ENCODE assay signal across 16 mouse cellular contexts in the genomic region with DNA sequence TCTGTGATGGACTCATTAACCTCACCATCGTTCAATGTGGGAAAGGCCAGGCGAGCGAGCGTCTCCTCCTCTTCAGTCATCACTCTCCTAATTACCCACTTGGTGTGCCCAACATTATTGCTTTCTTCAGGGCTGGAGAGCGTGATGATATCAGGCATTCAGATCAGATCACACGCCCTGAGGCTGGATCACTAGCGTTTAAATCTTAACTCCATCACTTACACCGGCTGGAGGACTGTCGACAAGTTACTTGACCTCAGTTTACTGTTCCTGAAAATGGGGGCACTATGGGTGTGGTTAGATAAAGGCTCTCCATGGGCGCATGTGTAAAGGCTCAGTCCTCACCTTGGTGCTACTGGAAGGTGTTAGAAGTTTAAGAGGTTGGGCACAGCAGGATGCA.
DNase-seq lines count a peak whose midpoint lies in the region; ATAC-seq lines count a peak whose summit lies in the region.
"Had no signal": no experiment of that assay in that cellular context is flagged by ENCODE, and none has a peak within 500 bp of the region (broad histone marks: within the 10 kb centered on the region; RNA-seq: fewer than 3 reads in every experiment).

No protein-coding gene starts in this region.

- peak; percentile 36; the same call in 1 of the 2 replicates for ATAC-seq in heart, embryonic 12.5 days (ENCODE audit: insufficient number of reproducible peaks, low FRiP score)
- ATAC-seq in neural tube, embryonic 11.5 days (ENCODE audit: insufficient read depth, low FRiP score, low TSS enrichment): no peak
- ATAC-seq: CD4-positive, CD25-positive, alpha-beta regulatory T cell, adult 4 months; Patski had no signal

- DNase-seq in heart, adult 18-20 months: no peak
- peak; percentile 14 for DNase-seq in neural tube, embryonic 11.5 days (ENCODE audit: low spot score)
- no peak for DNase-seq in neural tube, embryonic 10.5 days (ENCODE audit: extremely low spot score, low spot score)
- peak; percentile 48 for DNase-seq in large intestine, adult 2 months (ENCODE audit: low read depth, low spot score)
- peak; percentile 34 for DNase-seq in retina, postnatal 1 day
- no peak for DNase-seq in thymus, postnatal 4 days
- no peak for DNase-seq in spleen, postnatal 4 days (ENCODE audit: low spot score in 2 of 2)
- DNase-seq: cerebellum, postnatal 25 days; kidney, postnatal 36 days; lung, postnatal 36 days; spleen, adult 18-20 months had no signal

- no peaks in the 10 kb centered on the region; the same call in 1 of the 2 replicates for H3K4me1 ChIP-seq in heart, embryonic 12.5 days (replicated peaks)
- no peaks in the 10 kb centered on the region for H3K4me1 ChIP-seq in neural tube, embryonic 11.5 days (ENCODE audit: control insufficient read depth, insufficient read depth, low read length)
- H3K4me1 ChIP-seq: embryonic facial prominence, embryonic 15.5 days had no signal

- H3K4me2 ChIP-seq in heart, embryonic 12.5 days: peak overlapping the region; percentile 56
- no peak overlapping the region for H3K4me2 ChIP-seq in neural tube, embryonic 11.5 days (ENCODE audit: low read depth)
- H3K4me2 ChIP-seq: embryonic facial prominence, embryonic 15.5 days; limb, embryonic 13.5 days had no signal

- H3K36me3 ChIP-seq in heart, embryonic 12.5 days: no peaks in the 10 kb centered on the region
- no peaks in the 10 kb centered on the region for H3K36me3 ChIP-seq in neural tube, embryonic 11.5 days (ENCODE audit: control insufficient read depth, insufficient read depth, low read length)
- H3K36me3 ChIP-seq: embryonic facial prominence, embryonic 15.5 days; limb, embryonic 13.5 days had no signal

- no peak overlapping the region for H3K27ac ChIP-seq in heart, embryonic 12.5 days (ENCODE audit: poor library complexity, severe bottlenecking)
- H3K27ac ChIP-seq in neural tube, embryonic 11.5 days (ENCODE audit: low read depth, low read length): no peak overlapping the region
- H3K27ac ChIP-seq: embryonic facial prominence, embryonic 15.5 days; limb, embryonic 13.5 days had no signal

- H3K9me3 ChIP-seq in heart, embryonic 12.5 days (replicated peaks): no peaks in the 10 kb centered on the region
- no peaks in the 10 kb centered on the region for H3K9me3 ChIP-seq in neural tube, embryonic 11.5 days (ENCODE audit: control insufficient read depth, low read length)
- H3K9me3 ChIP-seq: embryonic facial prominence, embryonic 15.5 days; limb, embryonic 13.5 days had no signal

- H3K9ac ChIP-seq in heart, embryonic 12.5 days: no peak overlapping the region
- H3K9ac ChIP-seq in neural tube, embryonic 11.5 days (ENCODE audit: low read length): no peak overlapping the region
- H3K9ac ChIP-seq: embryonic facial prominence, embryonic 15.5 days; limb, embryonic 13.5 days had no signal

- 40% methylated on average over 10 of the region's 10 CpGs for WGBS in heart, embryonic 12.5 days
- 52% methylated on average over 10 of the region's 10 CpGs for WGBS in neural tube, embryonic 11.5 days
- WGBS in large intestine, adult 2 months: 33% methylated on average over 10 of the region's 10 CpGs

- no peaks in the 10 kb centered on the region for H3K27me3 ChIP-seq in heart, embryonic 12.5 days (replicated peaks)
- H3K27me3 ChIP-seq in neural tube, embryonic 11.5 days (ENCODE audit: control insufficient read depth, insufficient read depth, low read length): no peaks in the 10 kb centered on the region
- H3K27me3 ChIP-seq: embryonic facial prominence, embryonic 15.5 days; limb, embryonic 13.5 days; Patski had no signal

- H3K4me3 ChIP-seq in heart, embryonic 12.5 days: no peak overlapping the region
- no peak overlapping the region for H3K4me3 ChIP-seq in neural tube, embryonic 11.5 days (ENCODE audit: low read depth, low read length)
- H3K4me3 ChIP-seq: embryonic facial prominence, embryonic 15.5 days; limb, embryonic 13.5 days had no signal

Comparison
In these comparisons a context has a peak if more than half of its experiments do, and no peak if none do; other contexts are left out.
1. DNase-seq: peak in neural tube, embryonic 11.5 days (single experiment), large intestine, adult 2 months (single experiment) and retina, postnatal 1 day (single experiment); none in heart, adult 18-20 months (0 of 2), neural tube, embryonic 10.5 days (single experiment), thymus, postnatal 4 days (single experiment) and spleen, postnatal 4 days (0 of 2).